Comparison of ENCODE assay signal across 8 mouse cellular contexts in genomic region chr7:144738357-144738798, GRCm38 (mm10). TPM values are rescaled to one million over a fixed set of nuclear protein-coding genes. Genes with fewer than 3 reads are reported as not detected.
DNase-seq lines count a peak whose midpoint lies in the region; ATAC-seq and TF ChIP-seq lines count a peak whose summit lies in the region.

No protein-coding gene starts in this region.

- H3K4me1 ChIP-seq in lung, embryonic 14.5 days (ENCODE audit: insufficient read depth): peaks cover 26% of the 10 kb centered on the region
- peaks cover 43% of the 10 kb centered on the region for H3K4me1 ChIP-seq in forebrain, embryonic 12.5 days
- H3K4me1 ChIP-seq in limb, embryonic 10.5 days: peaks cover 24% of the 10 kb centered on the region
- peaks cover 13% of the 10 kb centered on the region for H3K4me1 ChIP-seq in neural tube, embryonic 13.5 days (replicated peaks)

- TF ChIP-seq CTCF in lung, embryonic 14.5 days (IDR thresholded peaks at IDR 0.05; ENCODE audit: low read depth): no peak

- peaks cover 12% of the 10 kb centered on the region; the same call in 1 of the 2 replicates for H3K27me3 ChIP-seq in lung, embryonic 14.5 days (ENCODE audit: insufficient read depth, low read length)
- H3K27me3 ChIP-seq in forebrain, embryonic 12.5 days: peaks cover 36% of the 10 kb centered on the region
- H3K27me3 ChIP-seq in limb, embryonic 10.5 days (ENCODE audit: low read depth, poor library complexity, severe bottlenecking): peaks cover 39% of the 10 kb centered on the region
- H3K27me3 ChIP-seq in neural tube, embryonic 13.5 days: peaks cover 36% of the 10 kb centered on the region

- peak overlapping the region; percentile 60 for H3K9ac ChIP-seq in lung, embryonic 14.5 days
- H3K9ac ChIP-seq in forebrain, embryonic 12.5 days: peak overlapping the region; percentile 52
- peak overlapping the region; percentile 66 for H3K9ac ChIP-seq in neural tube, embryonic 13.5 days

- no peak overlapping the region for H3K27ac ChIP-seq in lung, embryonic 14.5 days (ENCODE audit: low read depth)
- no peak overlapping the region for H3K27ac ChIP-seq in forebrain, embryonic 12.5 days
- H3K27ac ChIP-seq in limb, embryonic 10.5 days: peak overlapping the region; percentile 77
- H3K27ac ChIP-seq in neural tube, embryonic 13.5 days (replicated peaks): no peak overlapping the region

- whole genome bisulfite sequencing in lung, embryonic 14.5 days: under 1% methylated on average over 33 of the region's 33 CpGs
- WGBS in forebrain, embryonic 12.5 days: under 1% methylated on average over 33 of the region's 33 CpGs
- WGBS in limb, embryonic 10.5 days: under 1% methylated on average over 33 of the region's 33 CpGs
- WGBS in neural tube, embryonic 13.5 days: under 1% methylated on average over 33 of the region's 33 CpGs

- no peaks in the 10 kb centered on the region for H3K36me3 ChIP-seq in lung, embryonic 14.5 days (ENCODE audit: insufficient read depth)
- no peaks in the 10 kb centered on the region for H3K36me3 ChIP-seq in forebrain, embryonic 12.5 days (replicated peaks)
- H3K36me3 ChIP-seq in limb, embryonic 10.5 days: no peaks in the 10 kb centered on the region
- H3K36me3 ChIP-seq in neural tube, embryonic 13.5 days: no peaks in the 10 kb centered on the region

- H3K9me3 ChIP-seq in lung, embryonic 14.5 days (ENCODE audit: low read depth, low read length): no peaks in the 10 kb centered on the region
- H3K9me3 ChIP-seq in forebrain, embryonic 12.5 days: no peaks in the 10 kb centered on the region
- no peaks in the 10 kb centered on the region for H3K9me3 ChIP-seq in limb, embryonic 10.5 days (replicated peaks)
- H3K9me3 ChIP-seq in neural tube, embryonic 13.5 days: no peaks in the 10 kb centered on the region

- DNase-seq in lung, embryonic 14.5 days: peak; percentile 38
- no peak for DNase-seq in lung, postnatal 14 days
- DNase-seq in limb, embryonic 10.5 days (ENCODE audit: low spot score): peak; percentile 62
- no peak for DNase-seq in layer of hippocampus, postnatal 36 days
- no peak for DNase-seq in thymus, postnatal 25 days
- no peak for DNase-seq in gastrocnemius, postnatal 4 days (ENCODE audit: low spot score in 2 of 2)

- peak overlapping the region; percentile 79 for H3K4me2 ChIP-seq in lung, embryonic 14.5 days
- H3K4me2 ChIP-seq in forebrain, embryonic 12.5 days: peak overlapping the region; percentile 84
- H3K4me2 ChIP-seq in neural tube, embryonic 13.5 days: peak overlapping the region; percentile 73

- H3K4me3 ChIP-seq in lung, embryonic 14.5 days (ENCODE audit: low read depth, low read length): peak overlapping the region; percentile 47
- peak overlapping the region; percentile 43 for H3K4me3 ChIP-seq in forebrain, embryonic 12.5 days (replicated peaks)
- H3K4me3 ChIP-seq in limb, embryonic 10.5 days: peak overlapping the region; percentile 60
- H3K4me3 ChIP-seq in neural tube, embryonic 13.5 days: peak overlapping the region; percentile 38

- peak; percentile 25; the same call in 1 of the 2 replicates for ATAC-seq in lung, embryonic 14.5 days (ENCODE audit: insufficient read depth)
- peak; percentile 45; the same call in 1 of the 2 replicates for ATAC-seq in forebrain, embryonic 12.5 days (ENCODE audit: low FRiP score)
- ATAC-seq in neural tube, embryonic 13.5 days (ENCODE audit: low read depth): no peak

RNA-seq across cellular contexts. Expression of gene Ano1, which starts 13.4 kb away (rescaled TPM):
- 64.8 and 71.5 TPM in 2 replicates for polyA plus RNA-seq in lung, embryonic 14.5 days (2014; fragmentation: Nextera tagmentation; extraction: Ambion mirVana)
- 17.1 and 27.4 TPM in 2 replicates for polyA plus RNA-seq in forebrain, embryonic 12.5 days (2016; fragmentation: Nextera tagmentation; extraction: Ambion mirVana)
- polyA plus RNA-seq in limb, embryonic 10.5 days (2016; fragmentation: Nextera tagmentation; extraction: Ambion mirVana): 3.1 and 6.0 TPM in 2 replicates
- 3.7 and 3.8 TPM in 2 replicates for polyA plus RNA-seq in neural tube, embryonic 13.5 days (2015; fragmentation: Nextera tagmentation; extraction: Ambion mirVana)
- 1 to 10 TPM; 2.5 to 2.6 TPM for total RNA-seq in layer of hippocampus, postnatal 36 days (2021)
- total RNA-seq in gastrocnemius, postnatal 4 days (2021): 10 to 100 TPM; 10.2 to 10.6 TPM

Comparison
In these comparisons a context has a peak if more than half of its experiments do, and no peak if none do; other contexts are left out.
1. DNase-seq: peak in lung, embryonic 14.5 days (single experiment) and limb, embryonic 10.5 days (single experiment); none in lung, postnatal 14 days (single experiment), layer of hippocampus, postnatal 36 days (0 of 2), thymus, postnatal 25 days (single experiment) and gastrocnemius, postnatal 4 days (0 of 2).
2. Peak in every context shown above with its lines, with median percentiles within 50 percentile points of each other: H3K4me2 ChIP-seq, H3K4me3 ChIP-seq and H3K9ac ChIP-seq.